Mouse (Mus musculus): Measurements from ENCODE around the gene Nedd1. TPM values are rescaled to one million over a fixed set of nuclear protein-coding genes. Genes with fewer than 3 reads are reported as not detected.

The Nedd1 gene
- polyA plus RNA-seq, 1 experiment from 2014 or later = 32.3 TPM

DNA sequence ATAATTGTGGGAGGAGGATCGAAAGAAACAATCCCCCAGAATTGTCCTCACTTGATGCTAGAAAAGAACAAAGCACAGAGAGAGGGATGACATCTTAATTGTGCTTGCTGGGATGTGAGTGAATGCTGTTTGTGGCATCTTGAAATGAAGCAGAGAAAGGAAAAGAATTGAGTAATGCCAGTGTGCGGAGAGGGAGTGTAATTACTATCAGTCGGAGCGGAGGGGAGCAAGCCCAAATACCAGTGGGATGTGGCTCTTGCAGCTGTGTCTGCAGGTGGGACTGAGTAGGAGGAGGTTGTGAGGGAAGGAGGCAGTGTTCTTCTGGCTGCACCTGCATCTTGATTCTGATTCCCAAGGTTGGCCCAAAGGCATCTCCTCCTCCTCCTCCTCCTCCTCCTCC is 69.0 kb downstream of the Nedd1 start:
- no peaks in the 10 kb centered on the region for H3K27me3 ChIP-seq (replicated peaks; ENCODE audit: control insufficient read depth, insufficient read depth, low read length)
- H3K4me1 ChIP-seq (ENCODE audit: control insufficient read depth, insufficient read depth, low read length) = no peaks in the 10 kb centered on the region
- no peaks in the 10 kb centered on the region for H3K36me3 ChIP-seq (ENCODE audit: control insufficient read depth, insufficient read depth, low read length)
- no peak overlapping the region for H3K4me3 ChIP-seq (ENCODE audit: low read length)
- H3K9me3 ChIP-seq (ENCODE audit: control insufficient read depth, low read length) = no peaks in the 10 kb centered on the region
- ATAC-seq = no peak
- H3K4me2 ChIP-seq (ENCODE audit: low read depth, low read length) = no peak overlapping the region
- 61% methylated on average over 4 of the region's 4 CpGs for WGBS
- no peak overlapping the region for H3K27ac ChIP-seq (ENCODE audit: low read length)
- H3K9ac ChIP-seq (ENCODE audit: low read depth, low read length) = no peak overlapping the region

DNA sequence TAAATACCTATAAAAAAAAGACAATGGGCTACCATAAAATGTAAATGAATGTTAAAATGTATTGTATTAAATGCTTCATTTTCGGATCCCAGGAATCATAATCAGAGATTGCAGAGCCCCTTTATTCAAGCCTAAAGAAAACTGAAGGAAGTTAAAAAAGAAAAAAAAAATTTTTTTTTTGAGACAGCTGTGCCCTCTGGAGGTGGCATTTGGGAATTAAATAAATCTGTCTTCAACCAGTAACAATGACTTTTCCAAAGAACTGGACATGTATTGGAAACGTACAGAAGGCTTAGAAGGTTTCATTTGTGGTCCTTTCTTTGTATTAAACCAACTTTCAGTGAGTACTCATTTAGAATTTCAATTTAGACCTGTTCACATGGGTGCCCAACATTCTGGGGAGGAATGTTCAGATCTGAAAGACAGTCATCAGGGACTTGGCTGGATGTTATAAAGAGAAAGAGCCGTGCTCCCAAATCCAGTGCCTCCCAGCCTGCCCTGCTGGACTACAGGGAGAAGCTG is 69.8 kb downstream of the Nedd1 start:
- H3K27me3 ChIP-seq (replicated peaks; ENCODE audit: control insufficient read depth, insufficient read depth, low read length) = no peaks in the 10 kb centered on the region
- 38% methylated on average over 3 of the region's 3 CpGs for WGBS
- no peak overlapping the region for H3K4me2 ChIP-seq (ENCODE audit: low read depth, low read length)
- no peak overlapping the region for H3K9ac ChIP-seq (ENCODE audit: low read depth, low read length)
- ATAC-seq = no peak
- no peaks in the 10 kb centered on the region for H3K4me1 ChIP-seq (ENCODE audit: control insufficient read depth, insufficient read depth, low read length)
- H3K4me3 ChIP-seq (ENCODE audit: low read length) = no peak overlapping the region
- H3K9me3 ChIP-seq (ENCODE audit: control insufficient read depth, low read length) = no peaks in the 10 kb centered on the region
- H3K27ac ChIP-seq (ENCODE audit: low read length) = no peak overlapping the region
- no peaks in the 10 kb centered on the region for H3K36me3 ChIP-seq (ENCODE audit: control insufficient read depth, insufficient read depth, low read length)

DNA sequence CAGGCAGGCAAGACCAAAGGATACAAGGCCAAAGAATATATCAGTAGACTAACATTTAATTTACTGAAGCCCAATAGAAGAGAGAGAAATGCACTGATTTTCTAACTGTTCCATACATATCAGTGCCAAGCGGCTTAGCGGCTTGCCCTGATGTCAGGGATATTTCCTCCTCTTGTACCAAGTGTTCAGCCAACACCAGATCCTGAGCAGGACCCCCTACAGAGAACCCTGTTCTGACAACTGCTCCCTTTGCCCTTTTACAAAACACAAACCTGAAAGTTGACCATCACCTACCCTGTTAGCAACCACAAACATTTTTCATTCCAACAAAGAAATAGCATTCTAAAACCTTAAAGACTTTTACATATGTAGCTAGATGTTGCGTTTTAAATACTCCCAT is 71.0 kb downstream of the Nedd1 start:
- no peak for ATAC-seq
- Histone ChIP-seq H3K4me3 (ENCODE audit: low read length) (no peak overlapping the region), H3K9me3 (ENCODE audit: control insufficient read depth, low read length) (no peaks in the 10 kb centered on the region), H3K4me2 (ENCODE audit: low read depth, low read length) (no peak overlapping the region), H3K27ac (ENCODE audit: low read length) (no peak overlapping the region), H3K27me3 (replicated peaks; ENCODE audit: control insufficient read depth, insufficient read depth, low read length) (no peaks in the 10 kb centered on the region), H3K9ac (ENCODE audit: low read depth, low read length) (no peak overlapping the region), H3K4me1 (ENCODE audit: control insufficient read depth, insufficient read depth, low read length) (no peaks in the 10 kb centered on the region), H3K36me3 (ENCODE audit: control insufficient read depth, insufficient read depth, low read length) (no peaks in the 10 kb centered on the region)
- WGBS = 87% methylated on average over 3 of the region's 3 CpGs

DNA sequence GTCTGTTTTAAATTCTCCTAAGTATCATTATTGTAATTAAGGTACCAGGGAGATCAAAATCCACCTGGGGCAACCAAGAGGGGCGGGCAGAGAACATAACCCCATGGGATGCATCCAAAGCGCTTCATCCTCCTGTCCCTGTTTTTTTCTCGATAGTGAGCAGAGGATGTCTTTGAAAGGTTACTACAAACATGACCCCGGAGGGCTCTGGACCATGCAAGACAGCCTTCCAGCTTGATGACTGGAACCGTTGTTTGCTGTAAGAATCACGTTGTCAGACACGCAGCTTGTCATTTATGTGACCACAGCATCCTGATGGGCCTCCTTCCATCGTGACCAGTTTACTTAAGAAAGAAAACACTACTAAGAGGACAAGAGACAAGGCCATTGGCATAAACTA is 73.1 kb downstream of the Nedd1 start:
- Histone ChIP-seq H3K36me3 (ENCODE audit: control insufficient read depth, insufficient read depth, low read length) (no peaks in the 10 kb centered on the region), H3K4me3 (ENCODE audit: low read length) (no peak overlapping the region), H3K9me3 (ENCODE audit: control insufficient read depth, low read length) (no peaks in the 10 kb centered on the region), H3K27ac (ENCODE audit: low read length) (no peak overlapping the region), H3K27me3 (replicated peaks; ENCODE audit: control insufficient read depth, insufficient read depth, low read length) (no peaks in the 10 kb centered on the region), H3K9ac (ENCODE audit: low read depth, low read length) (no peak overlapping the region), H3K4me1 (ENCODE audit: control insufficient read depth, insufficient read depth, low read length) (no peaks in the 10 kb centered on the region), H3K4me2 (ENCODE audit: low read depth, low read length) (no peak overlapping the region)
- no peak for ATAC-seq
- WGBS = 56% methylated on average over 8 of the region's 8 CpGs

DNA sequence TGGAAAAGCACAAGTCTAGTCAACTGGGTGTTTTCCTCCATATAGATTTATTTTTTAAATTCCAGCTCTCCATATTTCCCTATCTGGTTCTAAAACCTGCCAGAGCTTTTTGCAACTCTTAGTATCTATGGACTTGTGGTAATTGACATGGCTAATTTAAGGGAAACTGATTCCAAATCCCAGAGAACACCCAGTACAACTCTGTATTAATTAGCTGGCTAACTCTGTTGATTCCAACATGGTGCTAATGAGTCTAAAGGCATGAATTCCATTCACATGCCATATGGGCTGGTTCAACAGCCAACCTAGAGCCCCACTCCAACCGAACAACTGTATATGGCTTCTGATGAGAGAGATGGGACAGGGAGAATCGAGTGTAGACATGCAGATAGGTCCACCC is 74.5 kb downstream of the Nedd1 start:
- WGBS = 92% methylated on average over 2 of the region's 2 CpGs
- no peak overlapping the region for H3K27ac ChIP-seq (ENCODE audit: low read length)
- no peak for ATAC-seq
- no peak overlapping the region for H3K9ac ChIP-seq (ENCODE audit: low read depth, low read length)
- no peaks in the 10 kb centered on the region for H3K36me3 ChIP-seq (ENCODE audit: control insufficient read depth, insufficient read depth, low read length)
- no peaks in the 10 kb centered on the region for H3K4me1 ChIP-seq (ENCODE audit: control insufficient read depth, insufficient read depth, low read length)
- no peak overlapping the region for H3K4me2 ChIP-seq (ENCODE audit: low read depth, low read length)
- no peaks in the 10 kb centered on the region for H3K27me3 ChIP-seq (replicated peaks; ENCODE audit: control insufficient read depth, insufficient read depth, low read length)
- no peak overlapping the region for H3K4me3 ChIP-seq (ENCODE audit: low read length)
- no peaks in the 10 kb centered on the region for H3K9me3 ChIP-seq (ENCODE audit: control insufficient read depth, low read length)

DNA sequence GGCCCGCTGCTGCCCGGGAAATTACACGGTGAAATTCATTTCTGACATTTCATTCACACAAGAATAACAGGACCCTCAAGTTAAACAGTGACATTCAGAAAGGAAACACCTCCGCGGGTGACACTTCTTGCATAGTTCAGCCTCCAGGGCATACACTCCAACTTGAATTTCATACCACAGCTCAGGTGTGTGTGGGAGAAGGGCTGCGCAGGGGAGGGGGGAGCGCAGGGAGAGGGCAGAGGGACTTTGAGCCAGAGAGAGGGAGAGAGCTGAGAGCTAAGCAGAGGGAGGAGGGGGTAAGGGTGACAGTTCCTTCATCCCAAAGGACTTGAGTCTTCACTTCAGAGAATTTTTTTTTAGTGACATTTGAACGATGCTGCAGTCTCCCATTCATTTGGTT is 78.2 kb downstream of the Nedd1 start:
- Histone ChIP-seq H3K4me2 (ENCODE audit: low read depth, low read length) (no peak overlapping the region), H3K4me3 (ENCODE audit: low read length) (no peak overlapping the region)
- ATAC-seq = no peak

DNA sequence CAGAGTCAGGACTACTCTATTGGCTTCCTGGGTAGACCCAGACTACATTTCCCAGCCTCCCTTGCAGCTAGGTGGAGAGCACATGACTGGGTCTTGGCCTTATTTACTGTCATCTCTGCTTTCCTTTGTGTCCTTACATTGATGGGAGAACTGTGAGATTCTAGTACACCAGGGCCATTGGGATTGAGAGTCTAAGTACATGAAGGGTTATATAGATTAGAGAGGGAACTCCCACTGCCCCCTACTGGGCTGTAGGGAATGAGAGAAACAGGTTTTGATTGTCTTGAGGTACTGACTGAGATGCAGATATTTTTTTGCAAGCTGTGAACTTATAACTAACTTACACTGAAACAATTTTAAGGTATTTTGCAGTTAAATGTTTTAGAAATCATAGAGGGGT is 81.2 kb downstream of the Nedd1 start:
- no peak for ATAC-seq
- no peak overlapping the region for H3K4me2 ChIP-seq (ENCODE audit: low read depth, low read length)
- no peak overlapping the region for H3K9ac ChIP-seq (ENCODE audit: low read depth, low read length)
- H3K36me3 ChIP-seq (ENCODE audit: control insufficient read depth, insufficient read depth, low read length) = no peaks in the 10 kb centered on the region
- H3K4me3 ChIP-seq (ENCODE audit: low read length) = no peak overlapping the region
- no peaks in the 10 kb centered on the region for H3K9me3 ChIP-seq (ENCODE audit: control insufficient read depth, low read length)
- no peaks in the 10 kb centered on the region for H3K4me1 ChIP-seq (ENCODE audit: control insufficient read depth, insufficient read depth, low read length)
- no peak overlapping the region for H3K27ac ChIP-seq (ENCODE audit: low read length)
- H3K27me3 ChIP-seq (replicated peaks; ENCODE audit: control insufficient read depth, insufficient read depth, low read length) = no peaks in the 10 kb centered on the region

More for the DNA sequence above, 78.2 kb downstream of the Nedd1 start:
- no peaks in the 10 kb centered on the region for H3K36me3 ChIP-seq (ENCODE audit: control insufficient read depth, insufficient read depth, low read length)
- H3K27ac ChIP-seq (ENCODE audit: low read length) = no peak overlapping the region
- H3K9ac ChIP-seq (ENCODE audit: low read depth, low read length) = no peak overlapping the region
- WGBS = 69% methylated on average over 8 of the region's 8 CpGs
- H3K27me3 ChIP-seq (replicated peaks; ENCODE audit: control insufficient read depth, insufficient read depth, low read length) = no peaks in the 10 kb centered on the region
- no peaks in the 10 kb centered on the region for H3K4me1 ChIP-seq (ENCODE audit: control insufficient read depth, insufficient read depth, low read length)
- no peaks in the 10 kb centered on the region for H3K9me3 ChIP-seq (ENCODE audit: control insufficient read depth, low read length)

All from intestine, embryonic 16.5 days (tissue).